Mouse (Mus musculus): ENCODE data around the gene Ybx3.

DNA sequence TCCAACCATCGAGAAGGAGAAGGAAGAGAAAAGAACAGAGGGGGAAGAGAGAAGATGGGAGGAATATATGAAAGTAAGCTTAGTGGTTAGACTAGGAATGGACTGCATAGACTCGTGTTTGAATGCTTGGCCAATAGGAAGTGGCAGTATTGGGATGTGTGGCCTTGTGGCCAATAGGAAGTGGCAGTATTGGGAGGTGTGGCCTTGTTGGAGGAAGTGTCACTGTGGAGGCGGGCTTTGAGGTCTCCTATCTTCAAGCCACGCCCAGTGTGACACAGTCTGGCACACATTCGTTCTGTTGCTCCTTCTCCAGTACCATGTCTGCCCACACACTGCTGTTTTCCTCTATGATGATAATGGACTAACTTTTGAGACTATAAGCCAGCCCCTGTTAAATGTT lies 27.6 kb downstream of the Ybx3 start:
- no peak for TF ChIP-seq CTCF (IDR thresholded peaks at IDR 0.05; ENCODE audit: extremely low read depth, insufficient read length, insufficient replicate concordance, low read depth, low read length)
- TF ChIP-seq POLR2A (IDR thresholded peaks at IDR 0.05; ENCODE audit: low read depth, low read length): no peak

Data from small intestine, adult 2 months (tissue).